Mouse (Mus musculus): ENCODE measurements around the gene Pdzd2.

GRCm38 (mm10) chr15:12438691-12439090 lies 301.0 kb downstream of the Pdzd2 start:
- TF ChIP-seq CTCF (IDR thresholded peaks at IDR 0.05; ENCODE audit: low read depth) (no peak), EP300 (IDR thresholded peaks at IDR 0.05; ENCODE audit: low read depth) (no peak)
